Mouse (Mus musculus) E14TG2a.4 (cell line): Measurements from ENCODE around the gene Raet1e.

ENCODE experiments used
- CTCF ChIP-seq: conservative IDR thresholded peaks from 2 replicates; pipeline ENCODE4 v1.5.1; 2014; ENCODE audit warnings: low read length
- NANOG ChIP-seq: IDR thresholded peaks from 2 replicates; pipeline ENCODE4 v1.6.1; 2014; ENCODE audit warnings: borderline replicate concordance, low read length, mixed read lengths
- POU5F1 ChIP-seq: IDR thresholded peaks from 2 replicates; pipeline ENCODE4 v1.6.1; 2014; ENCODE audit warnings: low read length, borderline replicate concordance

- no peak for TF ChIP-seq CTCF
- TF ChIP-seq NANOG, result no peak
- no peak for TF ChIP-seq POU5F1
Measured at GRCm38 (mm10) chr10:22297033-22297762, 138.8 kb downstream of the Raet1e start.
